Mouse (Mus musculus) lung, embryonic 16.5 days (tissue): Measurements from ENCODE around the gene Akr1b8. TPM values are rescaled to one million over a fixed set of nuclear protein-coding genes. Genes with fewer than 3 reads are reported as not detected.

Experiments
- ATAC-seq: fragments of 200-750 bp; cut with Nextera tagmentation; 2 replicates; pipeline ENCODE4 v1.8.0; 2017; ENCODE audit warnings: low read depth, mild to moderate bottlenecking, moderate library complexity
- H3K27ac ChIP-seq: fragments of 300-500 bp; sonication (generic); 2 replicates; pipeline ENCODE4 v1.5.1; 2014; ENCODE audit warnings: mild to moderate bottlenecking, control low read depth, low read length
- H3K27me3 ChIP-seq: fragments of 300-500 bp; sonication (generic); 2 replicates; pipeline ENCODE4 v1.6.1; 2014; ENCODE audit warnings: low read depth, low read length, mixed read lengths; ENCODE audit not compliant: control insufficient read depth, insufficient read depth
- H3K36me3 ChIP-seq: fragments of 300-500 bp; sonication (generic); 2 replicates; pipeline ENCODE4 v1.6.1; 2014; ENCODE audit warnings: low read length; ENCODE audit not compliant: control insufficient read depth, insufficient read depth
- H3K4me1 ChIP-seq: fragments of 300-500 bp; sonication (generic); replicated peaks from 2 replicates; pipeline ENCODE4 v1.6.1; 2014; ENCODE audit warnings: low read length, mixed read lengths; ENCODE audit not compliant: control insufficient read depth, insufficient read depth
- H3K4me2 ChIP-seq: fragments of 300-500 bp; sonication (generic); 2 replicates; pipeline ENCODE4 v1.6.1; 2014; ENCODE audit warnings: low read depth, low read length, control low read depth
- H3K4me3 ChIP-seq: fragments of 300-500 bp; sonication (generic); 2 replicates; pipeline ENCODE4 v1.5.1; 2014; ENCODE audit warnings: mild to moderate bottlenecking, low read length, control low read depth
- H3K9ac ChIP-seq: fragments of 300-500 bp; sonication (generic); 2 replicates; pipeline ENCODE4 v1.6.1; 2014; ENCODE audit warnings: low read length, control low read depth
- H3K9me3 ChIP-seq: fragments of 300-500 bp; sonication (generic); 2 replicates; pipeline ENCODE4 v1.6.1; 2016; ENCODE audit warnings: low read length; ENCODE audit not compliant: control insufficient read depth
- WGBS: fragments of 180-500 bp; shearing (Covaris S2); extraction: QIAGEN DNeasy Blood & Tissue Kit; methylation state at CpG from one replicate; pipeline ENCODE4 v1.1.7; 2014; 5-methylcytosine and 5-hydroxymethylcytosine counted together
- polyA plus RNA-seq: library from polyadenylated mRNA; unstranded; fragments of >200 nt; fragmentation: Nextera tagmentation; extraction: Ambion mirVana; gene quantifications from 2 replicates; pipeline ENCODE4 v1.2.1, GENCODE M21; 2015

Akr1b8 gene
- polyA plus RNA-seq, 1 experiment from 2014 or later = 7.5 TPM

DNA sequence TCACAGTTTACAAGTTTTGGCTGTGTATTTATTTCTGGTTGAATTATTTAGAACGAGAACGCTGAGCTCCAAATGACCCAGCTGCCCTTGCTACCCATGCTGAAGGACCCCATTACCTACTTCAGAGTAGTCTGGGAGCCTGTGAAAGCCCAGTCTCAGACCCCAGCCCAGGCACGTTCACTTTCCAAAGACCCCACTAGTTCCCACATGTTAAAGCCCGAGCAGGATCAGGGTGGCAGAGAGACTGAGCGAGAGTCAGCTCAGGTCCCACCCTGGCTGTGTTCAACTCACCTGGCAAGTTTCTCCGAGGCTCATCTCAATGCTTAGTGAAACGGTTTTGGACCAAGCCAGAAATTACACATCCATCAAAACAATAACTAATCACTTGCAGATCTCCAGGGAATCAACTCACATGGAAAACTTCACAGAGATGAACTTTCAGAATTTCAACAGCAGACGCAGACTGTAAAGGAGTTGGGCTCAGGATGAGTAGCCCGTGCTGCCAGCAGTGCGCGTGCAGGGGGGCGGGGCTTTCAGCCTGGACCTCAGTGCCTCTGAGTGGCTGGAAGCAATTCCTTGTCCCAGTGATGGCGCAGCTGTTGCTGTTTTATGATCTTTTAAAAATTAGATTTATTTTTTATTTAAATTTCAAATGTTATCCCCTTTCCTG is 30.9 kb downstream of the Akr1b8 start:
- Histone ChIP-seq H3K27me3 (no peaks in the 10 kb centered on the region), H3K36me3 (no peaks in the 10 kb centered on the region), H3K27ac (peak overlapping the region; percentile 76), H3K4me3 (peak overlapping the region; percentile 51), H3K9me3 (no peaks in the 10 kb centered on the region), H3K9ac (peak overlapping the region; percentile 60), H3K4me2 (peak overlapping the region; percentile 84), H3K4me1 (0 out of 2 replicates have a peak, but pooled peaks cover 3% of the 10 kb centered on the region)
- WGBS = 3% methylated on average over 13 of the region's 13 CpGs
- ATAC-seq = peak; percentile 84

DNA sequence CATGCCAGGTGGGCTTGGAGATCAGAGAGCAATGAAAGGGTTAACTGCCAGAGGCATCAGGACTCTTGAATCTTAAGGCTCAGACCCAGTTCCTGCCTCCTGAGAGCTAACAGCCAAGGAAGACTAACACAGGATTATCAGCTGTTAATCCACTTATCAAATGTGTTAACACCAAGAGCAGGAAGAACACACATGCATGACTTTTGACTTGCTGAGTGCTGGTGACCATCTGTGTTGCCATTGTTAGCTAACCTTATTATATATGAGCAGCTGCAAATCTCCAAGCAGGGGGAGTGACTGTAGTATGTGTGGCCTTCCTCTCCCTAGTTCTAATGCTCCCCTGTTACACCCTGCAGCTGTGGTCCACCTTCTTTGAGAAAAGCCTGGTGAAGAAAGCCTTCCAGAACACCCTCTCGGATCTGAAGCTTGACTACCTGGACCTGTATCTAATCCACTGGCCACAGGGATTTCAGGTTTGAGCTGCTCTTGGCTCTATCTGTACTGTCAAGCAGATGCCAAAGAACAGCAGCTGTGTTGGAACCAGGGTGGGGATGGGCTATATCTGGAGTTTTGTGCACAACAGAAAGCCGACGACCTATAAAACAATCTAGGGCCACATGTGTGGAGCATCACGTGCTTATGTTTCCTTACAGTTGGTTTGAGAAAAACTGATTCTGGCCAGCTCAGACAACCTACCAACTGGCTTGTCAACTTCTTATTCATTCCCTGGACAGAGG is 34.7 kb downstream of the Akr1b8 start:
- Histone ChIP-seq H3K27me3 (no peaks in the 10 kb centered on the region), H3K4me1 (0 out of 2 replicates have a peak, but pooled peaks cover 3% of the 10 kb centered on the region), H3K27ac (no peak overlapping the region), H3K4me3 (no peak overlapping the region), H3K9ac (no peak overlapping the region), H3K36me3 (peaks cover 9% of the 10 kb centered on the region), H3K9me3 (peaks cover 3% of the 10 kb centered on the region), H3K4me2 (no peak overlapping the region)
- 82% methylated on average over 4 of the region's 4 CpGs for WGBS
- no peak for ATAC-seq

DNA sequence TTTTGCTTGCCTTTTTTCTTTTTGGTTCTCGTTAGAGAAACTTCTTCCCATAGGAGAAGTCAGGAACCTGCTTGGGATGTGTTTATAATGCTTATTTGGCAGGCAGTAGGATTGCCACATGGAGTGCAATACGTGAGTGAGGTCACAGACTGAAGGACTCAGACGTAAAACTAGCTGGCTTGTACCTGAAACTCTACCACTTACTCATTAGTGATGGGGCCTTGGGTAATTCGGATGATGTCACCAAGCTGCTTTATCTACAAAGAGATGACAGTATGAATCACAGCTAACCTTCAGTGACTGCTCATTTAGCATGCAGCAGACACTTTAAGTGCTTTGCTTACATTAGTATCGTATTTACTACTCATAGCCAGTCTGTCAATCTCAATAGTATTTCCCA is 42.0 kb downstream of the Akr1b8 start:
- Histone ChIP-seq H3K9ac (no peak overlapping the region), H3K4me3 (no peak overlapping the region), H3K9me3 (peaks cover 1% of the 10 kb centered on the region), H3K4me1 (no peaks in the 10 kb centered on the region), H3K27me3 (no peaks in the 10 kb centered on the region), H3K4me2 (no peak overlapping the region), H3K27ac (no peak overlapping the region), H3K36me3 (peaks cover 7% of the 10 kb centered on the region)
- 60% methylated on average over 5 of the region's 5 CpGs for WGBS
- ATAC-seq = no peak

DNA sequence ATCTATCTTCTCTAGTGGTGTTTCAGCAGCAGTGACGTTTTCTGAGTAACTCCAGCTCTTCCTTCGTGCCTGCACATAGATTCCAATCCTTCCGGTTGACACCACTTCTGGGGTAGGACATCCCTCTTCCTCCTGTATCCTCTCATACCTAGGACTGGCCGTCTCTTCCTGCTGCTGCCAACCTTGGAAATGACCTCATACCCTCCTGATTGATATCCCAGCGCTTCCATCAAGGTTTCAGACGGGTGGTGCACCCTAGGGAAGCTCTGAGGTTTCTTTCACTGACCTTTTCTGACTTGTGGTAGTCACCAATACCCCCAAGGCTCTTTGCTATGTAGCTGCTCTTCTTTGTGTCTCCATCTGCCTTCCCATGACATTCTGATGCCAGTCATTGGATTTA is 44.5 kb downstream of the Akr1b8 start:
- Histone ChIP-seq H3K9ac (no peak overlapping the region), H3K9me3 (no peaks in the 10 kb centered on the region), H3K27ac (no peak overlapping the region), H3K27me3 (no peaks in the 10 kb centered on the region), H3K36me3 (no peaks in the 10 kb centered on the region), H3K4me2 (no peak overlapping the region), H3K4me3 (no peak overlapping the region), H3K4me1 (no peaks in the 10 kb centered on the region)
- ATAC-seq = no peak
- 88% methylated on average over 6 of the region's 6 CpGs for WGBS

DNA sequence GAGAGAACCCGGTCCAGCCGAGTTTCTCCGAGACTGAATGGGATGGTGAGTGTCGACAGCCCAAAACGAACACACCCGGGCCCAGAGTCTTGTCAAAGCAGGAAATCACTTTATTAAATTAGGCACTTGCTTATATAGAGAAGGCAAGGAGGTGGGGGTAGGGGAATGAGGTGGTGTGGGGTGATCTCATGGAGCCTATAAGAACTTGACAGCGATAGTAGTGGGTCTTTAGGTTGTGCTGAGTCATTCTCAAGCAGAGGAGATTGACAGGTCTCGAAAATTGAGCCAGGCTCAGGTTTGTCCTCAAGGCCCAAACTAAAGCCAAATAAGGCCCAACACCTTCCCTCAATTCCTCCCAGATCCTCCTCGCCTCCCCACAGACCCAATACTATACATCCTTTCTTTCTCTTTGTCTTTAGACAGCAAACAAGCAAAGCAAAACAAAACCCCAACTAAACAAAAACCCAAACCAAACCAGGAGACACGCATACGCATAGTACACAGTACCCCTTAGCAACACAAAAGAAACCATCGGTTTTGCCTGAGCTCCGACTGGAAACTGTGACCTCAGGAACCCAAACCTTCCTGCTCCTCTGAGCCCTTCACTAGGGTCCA is 45.8 kb downstream of the Akr1b8 start:
- no peaks in the 10 kb centered on the region for H3K9me3 ChIP-seq
- 77% methylated on average over 13 of the region's 13 CpGs for WGBS

DNA sequence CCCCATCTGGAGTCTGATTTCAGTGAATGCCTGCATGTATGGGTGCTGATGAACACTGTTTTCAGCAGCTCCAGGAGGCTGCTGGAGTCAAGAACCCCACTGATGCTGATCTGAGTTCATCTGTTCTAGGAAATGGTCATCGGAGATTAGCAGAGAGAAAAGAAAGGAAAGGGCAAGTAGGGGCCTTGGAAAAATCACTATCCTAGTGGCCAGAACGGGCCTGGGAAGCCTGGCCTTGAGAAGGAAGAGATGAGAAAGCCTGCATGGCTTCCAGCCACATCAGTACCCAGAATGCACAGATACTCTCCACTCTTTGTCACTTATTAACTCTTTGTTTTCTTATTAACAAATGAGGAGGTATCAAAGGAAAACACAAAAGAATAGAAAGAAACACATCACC is 46.8 kb downstream of the Akr1b8 start:
- 74% methylated on average over 2 of the region's 2 CpGs for WGBS
- H3K9me3 ChIP-seq = no peaks in the 10 kb centered on the region
- no peaks in the 10 kb centered on the region for H3K4me1 ChIP-seq
- no peak overlapping the region for H3K9ac ChIP-seq
- H3K27ac ChIP-seq = no peak overlapping the region
- no peak overlapping the region for H3K4me2 ChIP-seq
- no peak overlapping the region for H3K4me3 ChIP-seq
- H3K27me3 ChIP-seq = no peaks in the 10 kb centered on the region
- H3K36me3 ChIP-seq = no peaks in the 10 kb centered on the region
- no peak for ATAC-seq

More for the DNA sequence above, 45.8 kb downstream of the Akr1b8 start:
- Histone ChIP-seq H3K9ac (no peak overlapping the region), H3K4me1 (no peaks in the 10 kb centered on the region), H3K4me3 (no peak overlapping the region), H3K27ac (no peak overlapping the region), H3K27me3 (no peaks in the 10 kb centered on the region), H3K4me2 (no peak overlapping the region), H3K36me3 (no peaks in the 10 kb centered on the region)
- ATAC-seq = no peak

DNA sequence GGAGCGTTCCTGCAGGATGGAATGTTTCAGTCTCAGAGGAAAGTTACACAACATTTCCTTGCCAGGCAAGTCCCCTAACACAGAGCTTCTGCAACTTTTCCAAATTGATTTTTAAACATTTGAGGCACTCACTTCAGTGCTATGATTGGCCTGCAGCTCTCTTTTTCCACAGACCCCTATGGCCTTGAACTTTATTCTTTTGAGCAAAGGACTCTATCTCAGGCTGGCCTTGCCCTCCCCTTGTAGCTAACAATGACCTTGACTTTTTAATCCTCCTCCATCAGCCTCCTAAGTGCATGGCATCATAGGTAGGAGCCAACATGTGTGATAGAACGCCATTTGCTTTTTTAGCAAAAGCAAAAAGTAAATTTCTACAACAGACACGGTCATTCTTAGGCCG is 52.8 kb downstream of the Akr1b8 start:
- H3K27ac ChIP-seq = no peak overlapping the region; the same call in 1 of the 2 replicates
- ATAC-seq = no peak
- H3K36me3 ChIP-seq = no peaks in the 10 kb centered on the region
- no peak overlapping the region for H3K9ac ChIP-seq
- H3K4me1 ChIP-seq = peaks cover 3% of the 10 kb centered on the region; the same call in 1 of the 2 replicates
- 74% methylated on average over 4 of the region's 4 CpGs for WGBS
- H3K27me3 ChIP-seq = no peaks in the 10 kb centered on the region
- H3K4me3 ChIP-seq = no peak overlapping the region
- peaks cover 5% of the 10 kb centered on the region; the same call in 1 of the 2 replicates for H3K9me3 ChIP-seq
- H3K4me2 ChIP-seq = no peak overlapping the region

DNA sequence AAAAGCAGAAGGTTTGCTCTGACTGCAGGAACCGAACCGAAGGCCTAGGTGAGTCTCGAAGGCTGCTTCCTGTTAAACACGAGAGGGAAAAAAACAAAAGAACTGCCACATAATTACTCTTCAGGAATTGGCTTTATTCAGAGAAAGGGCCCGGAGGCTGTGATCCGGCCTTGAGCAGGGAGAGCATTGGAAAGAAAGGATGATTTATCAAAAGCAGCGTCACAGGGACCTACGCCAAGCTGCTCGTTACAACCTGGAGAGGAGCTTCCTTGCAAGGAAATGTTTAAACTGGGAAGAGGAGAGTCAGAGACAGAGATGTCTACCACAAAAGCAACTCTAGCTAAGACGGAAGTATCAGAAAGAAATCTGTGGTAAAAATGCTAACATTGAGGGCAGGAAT is 53.5 kb downstream of the Akr1b8 start:
- Histone ChIP-seq H3K4me2 (no peak overlapping the region), H3K9ac (no peak overlapping the region), H3K4me1 (peaks cover 3% of the 10 kb centered on the region; the same call in 1 of the 2 replicates), H3K27ac (peak overlapping the region; percentile 65), H3K36me3 (no peaks in the 10 kb centered on the region), H3K4me3 (no peak overlapping the region), H3K27me3 (no peaks in the 10 kb centered on the region), H3K9me3 (peaks cover 5% of the 10 kb centered on the region; the same call in 1 of the 2 replicates)
- no peak for ATAC-seq
- WGBS = 52% methylated on average over 10 of the region's 10 CpGs

DNA sequence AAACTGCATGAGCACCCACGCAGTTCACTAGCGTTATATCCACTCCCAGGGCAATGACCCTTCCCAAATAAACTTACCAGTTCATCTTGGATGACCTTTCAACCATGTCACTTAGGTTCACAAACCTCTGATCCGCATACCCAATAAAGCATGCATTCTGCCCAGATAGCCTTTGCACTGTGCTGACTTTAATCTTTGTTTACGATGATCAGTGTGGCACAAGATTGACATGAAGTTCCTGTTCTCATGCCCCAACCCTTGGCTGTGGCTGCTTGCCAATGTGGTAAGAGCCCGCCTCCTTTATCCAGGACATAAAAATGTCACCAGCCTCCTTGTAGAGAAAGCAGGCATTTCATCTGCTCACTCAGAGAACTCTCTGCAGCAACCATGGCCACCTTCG is 58.1 kb downstream of the Akr1b8 start, which contains the start of gene Akr1b7:
Gene Akr1b7, plus strand, starts transcription at position 312 of the 400 bp plus-strand sequence.
- no peaks in the 10 kb centered on the region for H3K36me3 ChIP-seq
- H3K9me3 ChIP-seq = peaks cover 2% of the 10 kb centered on the region; the same call in 1 of the 2 replicates
- no peak within 1 kb of the TSS for H3K9ac ChIP-seq
- peaks cover 3% of the 10 kb centered on the region; the same call in 1 of the 2 replicates for H3K4me1 ChIP-seq
- H3K4me3 ChIP-seq = no peak within 1 kb of the TSS
- H3K4me2 ChIP-seq = no peak within 1 kb of the TSS
- H3K27me3 ChIP-seq = no peaks in the 10 kb centered on the region
- ATAC-seq = no peak
- 46% methylated on average over 6 of the region's 6 CpGs for WGBS
- no peak within 1 kb of the TSS for H3K27ac ChIP-seq
